Mouse (Mus musculus) limb, embryonic 12.5 days (tissue): ENCODE data around the gene Spag8. TPM values are rescaled to one million over a fixed set of nuclear protein-coding genes. Genes with fewer than 3 reads are reported as not detected.

Experiments
- ATAC-seq: fragments of 200-750 bp; cut with Nextera tagmentation; 2 replicates; pipeline ENCODE4 v1.8.0; 2017; ENCODE audit warnings: low read depth, moderate TSS enrichment; ENCODE audit not compliant: insufficient number of reproducible peaks, insufficient read depth, low FRiP score, low TSS enrichment
- H3K27ac ChIP-seq: fragments of 300-500 bp; sonication (generic); 2 replicates; pipeline ENCODE4 v1.5.1; 2016; ENCODE audit warnings: mild to moderate bottlenecking, moderate library complexity
- H3K27me3 ChIP-seq: fragments of 300-500 bp; sonication (generic); 2 replicates; pipeline ENCODE4 v1.6.1; 2016; ENCODE audit warnings: mild to moderate bottlenecking, moderate library complexity
- H3K36me3 ChIP-seq: fragments of 300-500 bp; sonication (generic); 2 replicates; pipeline ENCODE4 v1.6.1; 2016; ENCODE audit warnings: mild to moderate bottlenecking, moderate library complexity
- H3K4me1 ChIP-seq: fragments of 300-500 bp; sonication (generic); replicated peaks from 2 replicates; pipeline ENCODE4 v1.6.1; 2016
- H3K4me2 ChIP-seq: fragments of 300-500 bp; sonication (generic); 2 replicates; pipeline ENCODE4 v1.6.1; 2016; ENCODE audit warnings: mild to moderate bottlenecking, moderate library complexity
- H3K4me3 ChIP-seq: fragments of 300-500 bp; sonication (generic); replicated peaks from 2 replicates; pipeline ENCODE4 v1.5.1; 2016; ENCODE audit warnings: mild to moderate bottlenecking
- H3K9ac ChIP-seq: fragments of 300-500 bp; sonication (generic); replicated peaks from 2 replicates; pipeline ENCODE4 v1.6.1; 2016; ENCODE audit warnings: mild to moderate bottlenecking, moderate library complexity
- H3K9me3 ChIP-seq: fragments of 300-500 bp; sonication (generic); 2 replicates; pipeline ENCODE4 v1.6.1; 2016; ENCODE audit warnings: mild to moderate bottlenecking, moderate library complexity
- WGBS: fragments of 180-500 bp; shearing (Covaris S2); methylation state at CpG from one replicate; pipeline ENCODE4 v1.1.7; 2016; 5-methylcytosine and 5-hydroxymethylcytosine counted together
- polyA plus RNA-seq: library from polyadenylated mRNA; unstranded; fragments of >200 nt; fragmentation: Nextera tagmentation; extraction: Ambion mirVana; gene quantifications from 2 replicates; pipeline ENCODE4 v1.2.1, GENCODE M21; 2016

Spag8 gene
- polyA plus RNA-seq = 0.95 and 0.99 TPM in 2 replicates

DNA sequence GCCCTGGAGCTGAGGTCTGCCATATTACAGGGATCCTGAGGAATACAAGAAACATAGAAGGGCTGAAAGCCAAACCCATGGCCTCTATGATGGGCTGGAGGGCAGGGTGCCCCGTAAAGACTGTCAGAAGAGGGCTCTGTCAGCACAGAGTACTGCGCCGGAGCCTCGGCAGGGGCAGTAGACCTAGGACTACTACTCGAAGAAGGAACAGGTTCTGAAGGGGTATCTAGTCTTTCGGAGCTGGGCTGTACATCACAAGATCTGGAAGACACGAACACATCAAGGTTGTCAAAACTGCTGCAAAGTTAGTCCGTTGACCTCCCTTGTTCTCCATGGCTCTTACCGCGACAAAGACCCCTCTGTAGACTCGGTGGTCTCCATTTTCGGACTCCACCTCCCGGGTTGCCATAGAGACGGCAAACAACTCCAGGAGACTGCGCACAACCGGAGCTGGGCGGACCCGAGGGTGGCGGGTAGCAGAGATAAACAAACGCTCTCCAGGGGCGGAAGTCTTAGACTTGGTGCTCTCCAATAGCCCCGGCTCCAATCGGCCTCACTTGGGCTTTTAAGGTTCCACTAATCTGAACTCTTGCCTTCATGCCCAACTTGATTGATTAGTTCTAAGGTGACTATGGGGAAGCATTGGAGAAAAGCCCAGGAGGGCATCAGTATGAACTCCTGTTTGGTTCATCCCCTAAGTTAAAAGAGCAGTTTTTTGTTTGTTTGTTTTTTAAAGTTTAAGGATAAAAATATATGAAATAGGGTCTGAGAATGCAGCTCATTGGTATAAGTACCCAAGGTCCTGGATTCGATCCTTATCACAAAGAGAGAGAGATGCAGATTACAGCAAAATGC, at the start of gene Spag8:
Spag8 (minus strand) TSS at position 434 of the 855 bp plus-strand sequence.
- H3K4me2 ChIP-seq = peak within 1 kb of the TSS; percentile 51
- WGBS = 23% methylated on average over 24 of the region's 24 CpGs
- H3K9me3 ChIP-seq = peaks cover 13% of the 10 kb centered on the region
- no peak within 1 kb of the TSS for H3K27ac ChIP-seq
- H3K4me3 ChIP-seq = peak within 1 kb of the TSS; percentile 19
- ATAC-seq = no peak
- H3K36me3 ChIP-seq = peaks cover 24% of the 10 kb centered on the region
- no peak within 1 kb of the TSS for H3K9ac ChIP-seq
- peaks cover 20% of the 10 kb centered on the region; the same call in 1 of the 2 replicates for H3K4me1 ChIP-seq
- no peaks in the 10 kb centered on the region; the same call in 1 of the 2 replicates for H3K27me3 ChIP-seq

DNA sequence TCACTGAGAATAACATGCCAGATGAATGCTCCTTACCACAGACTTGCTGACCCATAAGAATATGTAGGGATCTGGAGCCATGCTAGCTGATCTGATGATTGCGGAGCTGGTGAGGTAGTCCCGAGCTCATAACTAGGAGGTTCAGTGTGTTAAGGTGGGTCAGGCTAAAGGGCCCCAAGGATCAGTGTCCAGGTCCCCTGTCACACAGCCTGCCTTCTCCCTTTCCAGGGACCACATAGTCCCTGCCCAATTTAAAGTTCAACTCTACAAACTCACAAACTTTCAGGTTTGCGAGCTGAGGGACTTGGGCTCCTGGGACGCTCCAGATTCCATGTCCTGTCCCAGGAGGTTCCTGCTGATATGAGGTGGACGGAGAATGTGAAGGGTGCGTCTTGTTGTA, 47.3 kb upstream of the Spag8 start, which contains the start of gene Olfr70:
Olfr70 (minus strand) TSS at position 101 of the 400 bp plus-strand sequence.
- H3K4me2 ChIP-seq = no peak within 1 kb of the TSS
- H3K9ac ChIP-seq = no peak within 1 kb of the TSS
- H3K27me3 ChIP-seq = 0 out of 2 replicates have a peak, but pooled peaks cover 3% of the 10 kb centered on the region
- no peaks in the 10 kb centered on the region for H3K36me3 ChIP-seq
- H3K27ac ChIP-seq = no peak within 1 kb of the TSS
- no peaks in the 10 kb centered on the region for H3K4me1 ChIP-seq
- 90% methylated on average over 6 of the region's 6 CpGs for WGBS
- H3K4me3 ChIP-seq = no peak within 1 kb of the TSS
- H3K9me3 ChIP-seq = no peaks in the 10 kb centered on the region
- no peak for ATAC-seq

GRCm38 (mm10) chr4:43696561-43696960, 43.2 kb upstream of the Spag8 start:
- H3K27ac ChIP-seq = no peak overlapping the region
- 89% methylated on average over 13 of the region's 13 CpGs for WGBS
- no peak overlapping the region for H3K9ac ChIP-seq
- no peak overlapping the region for H3K4me2 ChIP-seq
- peaks cover 5% of the 10 kb centered on the region; the same call in 1 of the 2 replicates for H3K4me1 ChIP-seq
- no peaks in the 10 kb centered on the region for H3K36me3 ChIP-seq
- no peaks in the 10 kb centered on the region for H3K27me3 ChIP-seq
- H3K4me3 ChIP-seq = no peak overlapping the region
- no peak for ATAC-seq
- H3K9me3 ChIP-seq = no peaks in the 10 kb centered on the region

- Histone ChIP-seq H3K27me3 (no peaks in the 10 kb centered on the region), H3K9me3 (no peaks in the 10 kb centered on the region), H3K4me3 (no peak overlapping the region), H3K36me3 (peaks cover under 1% of the 10 kb centered on the region; the same call in 1 of the 2 replicates), H3K27ac (no peak overlapping the region), H3K4me1 (peaks cover 5% of the 10 kb centered on the region; the same call in 1 of the 2 replicates), H3K4me2 (no peak overlapping the region), H3K9ac (no peak overlapping the region)
- no peak for ATAC-seq
- 32% methylated on average over 9 of the region's 9 CpGs for WGBS
Observed at GRCm38 (mm10) chr4:43695249-43695671, 41.9 kb upstream of the Spag8 start.

- peaks cover 5% of the 10 kb centered on the region; the same call in 1 of the 2 replicates for H3K4me1 ChIP-seq
- no peak overlapping the region for H3K4me3 ChIP-seq
- 88% methylated on average over 1 of the region's 1 CpGs for WGBS
- peaks cover 7% of the 10 kb centered on the region for H3K36me3 ChIP-seq
- no peak for ATAC-seq
- H3K9ac ChIP-seq = no peak overlapping the region
- H3K27me3 ChIP-seq = no peaks in the 10 kb centered on the region
- H3K9me3 ChIP-seq = no peaks in the 10 kb centered on the region
- no peak overlapping the region for H3K4me2 ChIP-seq
- no peak overlapping the region for H3K27ac ChIP-seq
Observed at GRCm38 (mm10) chr4:43694439-43695248, 41.2 kb upstream of the Spag8 start.

- Histone ChIP-seq H3K4me2 (no peak overlapping the region), H3K9ac (no peak overlapping the region), H3K36me3 (peaks cover 15% of the 10 kb centered on the region), H3K4me3 (no peak overlapping the region), H3K4me1 (peaks cover 5% of the 10 kb centered on the region; the same call in 1 of the 2 replicates), H3K9me3 (no peaks in the 10 kb centered on the region), H3K27ac (no peak overlapping the region), H3K27me3 (no peaks in the 10 kb centered on the region)
- 79% methylated on average over 5 of the region's 5 CpGs for WGBS
- ATAC-seq = no peak
Observed at GRCm38 (mm10) chr4:43693806-43694241, 40.4 kb upstream of the Spag8 start.

DNA sequence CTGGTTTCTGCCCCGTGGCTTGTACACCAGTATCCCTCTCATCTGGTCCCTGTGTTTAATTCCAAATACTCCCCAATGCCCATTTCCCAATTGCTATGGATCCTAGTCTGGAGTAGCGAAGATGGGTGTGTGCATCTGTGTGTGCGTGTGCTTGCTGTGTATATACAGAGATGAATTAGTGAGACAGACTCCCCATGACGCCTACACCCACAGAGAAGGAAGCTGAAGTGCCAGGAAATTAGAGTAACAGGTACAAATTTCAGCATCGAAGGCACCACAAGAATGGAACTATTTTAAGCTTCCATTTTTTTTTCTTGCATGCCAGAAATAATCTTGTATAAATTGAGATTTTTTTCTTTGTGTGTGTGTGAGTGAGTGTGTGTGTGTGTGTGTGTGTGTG, 37.6 kb upstream of the Spag8 start:
- Histone ChIP-seq H3K27ac (no peak overlapping the region), H3K9ac (no peak overlapping the region), H3K36me3 (peaks cover 34% of the 10 kb centered on the region), H3K4me1 (peaks cover 5% of the 10 kb centered on the region; the same call in 1 of the 2 replicates), H3K4me3 (no peak overlapping the region), H3K27me3 (no peaks in the 10 kb centered on the region), H3K4me2 (no peak overlapping the region), H3K9me3 (no peaks in the 10 kb centered on the region)
- WGBS = 84% methylated on average over 5 of the region's 5 CpGs
- ATAC-seq = no peak

DNA sequence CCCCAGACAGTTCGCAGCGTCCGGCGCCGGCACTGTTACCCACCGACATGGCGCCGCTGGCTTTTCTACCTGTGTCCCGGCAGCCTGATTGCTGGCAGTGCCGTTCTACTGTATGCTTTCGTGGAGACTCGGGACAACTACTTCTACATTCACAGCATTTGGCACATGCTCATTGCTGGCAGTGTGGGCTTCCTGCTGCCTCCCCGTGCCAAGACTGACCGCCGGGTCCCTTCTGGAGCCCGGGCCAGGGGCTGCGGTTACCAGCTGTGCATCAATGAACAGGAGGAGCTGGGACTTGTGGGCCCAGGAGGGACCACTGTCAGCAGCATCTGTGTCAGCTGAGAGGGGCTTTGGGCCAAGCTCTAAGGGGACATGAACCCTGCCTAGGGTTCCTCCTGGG, 36.6 kb upstream of the Spag8 start:
- Histone ChIP-seq H3K9me3 (no peaks in the 10 kb centered on the region), H3K4me1 (no peaks in the 10 kb centered on the region), H3K9ac (no peak overlapping the region), H3K36me3 (peaks cover 44% of the 10 kb centered on the region), H3K27me3 (no peaks in the 10 kb centered on the region), H3K4me3 (no peak overlapping the region), H3K27ac (no peak overlapping the region), H3K4me2 (no peak overlapping the region)
- ATAC-seq = no peak
- whole genome bisulfite sequencing = 94% methylated on average over 17 of the region's 17 CpGs

- WGBS = 83% methylated on average over 7 of the region's 7 CpGs
- H3K4me3 ChIP-seq = no peak overlapping the region
- no peak overlapping the region for H3K27ac ChIP-seq
- H3K4me2 ChIP-seq = no peak overlapping the region
- no peaks in the 10 kb centered on the region for H3K9me3 ChIP-seq
- H3K9ac ChIP-seq = no peak overlapping the region
- no peaks in the 10 kb centered on the region for H3K4me1 ChIP-seq
- ATAC-seq = no peak
- H3K36me3 ChIP-seq = peaks cover 70% of the 10 kb centered on the region
- no peaks in the 10 kb centered on the region for H3K27me3 ChIP-seq
Observed at GRCm38 (mm10) chr4:43679416-43680043, 26.1 kb upstream of the Spag8 start.

DNA sequence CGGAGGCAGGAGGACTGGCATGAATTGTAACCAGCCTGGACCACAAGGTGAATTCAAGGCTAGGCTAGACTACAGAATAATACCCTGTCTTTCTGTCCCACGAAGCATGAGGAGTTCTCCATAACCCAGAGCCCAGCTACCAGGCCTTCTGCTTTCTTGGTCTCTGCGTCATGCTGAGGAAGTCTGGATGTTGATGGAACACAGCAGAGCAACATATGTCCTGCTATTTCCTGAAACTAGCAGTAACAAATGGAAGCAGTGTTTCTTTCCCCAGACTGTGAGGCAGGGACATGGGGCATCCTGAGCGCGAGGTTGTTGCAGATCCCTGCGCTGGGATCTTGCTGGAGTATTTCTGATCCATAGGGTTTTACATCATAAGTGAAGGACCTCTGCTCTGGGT, 25.1 kb upstream of the Spag8 start:
- no peak overlapping the region for H3K9ac ChIP-seq
- ATAC-seq = no peak
- peaks cover 77% of the 10 kb centered on the region for H3K36me3 ChIP-seq
- H3K4me1 ChIP-seq = no peaks in the 10 kb centered on the region; the same call in 1 of the 2 replicates
- no peak overlapping the region for H3K4me2 ChIP-seq
- no peaks in the 10 kb centered on the region for H3K27me3 ChIP-seq
- H3K27ac ChIP-seq = no peak overlapping the region
- WGBS = 88% methylated on average over 6 of the region's 6 CpGs
- no peaks in the 10 kb centered on the region for H3K9me3 ChIP-seq
- H3K4me3 ChIP-seq = no peak overlapping the region
